Mouse (Mus musculus) activated CD4-positive, CD25-positive, alpha-beta regulatory T cell (primary cell): Measurements from ENCODE around the gene Hoxa9. TPM values are rescaled to one million over a fixed set of nuclear protein-coding genes. Genes with fewer than 3 reads are reported as not detected.

Experiments used
- polyA plus RNA-seq, 2 experiments: library from polyadenylated mRNA; unstranded; fragments of 100-300 nt; shearing (Covaris generic); gene quantifications; one replicate each; pipeline ENCODE4 v1.2.1; 2017

Hoxa9 gene
- 1 to 10 TPM in 1 of 2 experiments, not detected in 1; 1.4 TPM for polyA plus RNA-seq

GRCm38 (mm10) chr6:52230516-52231165 is at the start of gene Hoxa9:
Hoxa9 (minus strand) TSS chr6:52231089.

GRCm38 (mm10) chr6:52260654-52261575 is 30.0 kb upstream of the Hoxa9 start, which contains the start of gene Hoxa13:
Hoxa13 (minus strand) TSS chr6:52260880.

GRCm38 (mm10) chr6:52245757-52246142 is 14.9 kb upstream of the Hoxa9 start, which contains the start of gene Hoxa11:
Hoxa11 (minus strand) TSS chr6:52245810.

GRCm38 (mm10) chr6:52240389-52241000 is 9.6 kb upstream of the Hoxa9 start, which contains the start of gene Hoxa10:
Hoxa10 (minus strand) TSS chr6:52240854.

GRCm38 (mm10) chr6:52221337-52221992 is 9.4 kb downstream of the Hoxa9 start, which contains the start of gene Hoxa7:
Hoxa7 (minus strand) TSS chr6:52221854.

GRCm38 (mm10) chr6:52213119-52213986 is 17.5 kb downstream of the Hoxa9 start, which contains the start of the genes Hoxa3 and Gm28308:
Hoxa3 (minus strand) TSS chr6:52213336.
Gm28308 (minus strand) TSS chr6:52213339.

GRCm38 (mm10) chr6:52208072-52208867 is 22.6 kb downstream of the Hoxa9 start, which contains the start of gene Hoxa6:
Hoxa6 (minus strand) TSS chr6:52208722.

GRCm38 (mm10) chr6:52204050-52204752 is 26.7 kb downstream of the Hoxa9 start, which contains the start of gene Hoxa5:
Hoxa5 (minus strand) TSS chr6:52204587.

GRCm38 (mm10) chr6:52190906-52191810 is 39.7 kb downstream of the Hoxa9 start, which contains the start of gene Hoxa4:
Hoxa4 (minus strand) TSS chr6:52191753.

GRCm38 (mm10) chr6:52177061-52177735 is 53.7 kb downstream of the Hoxa9 start, which contains the start of gene 5730596B20Rik:
5730596B20Rik (plus strand) TSS chr6:52177498.

Other genes starting within 250 kb of the Hoxa9 start
- gene Skap2, start 218.5 kb downstream of the Hoxa9 start, polyA plus RNA-seq: 10 to 100 TPM; 25.3 to 34.2 TPM
- not detected for gene Hoxa1, start 72.8 kb downstream of the Hoxa9 start, polyA plus RNA-seq
- not detected for gene Hoxa2, start 66.3 kb downstream of the Hoxa9 start, polyA plus RNA-seq
- not detected for gene 5730596B20Rik, start 53.6 kb downstream of the Hoxa9 start, polyA plus RNA-seq
- not detected for gene Hoxa4, start 39.3 kb downstream of the Hoxa9 start, polyA plus RNA-seq
- under 1 TPM; 0.08 to 0.18 TPM for gene Hoxa5, start 26.5 kb downstream of the Hoxa9 start, polyA plus RNA-seq
- under 1 TPM in 1 of 2 experiments, not detected in 1; 0.27 TPM for gene Hoxa6, start 22.4 kb downstream of the Hoxa9 start, polyA plus RNA-seq
- gene Hoxa3, start 17.8 kb downstream of the Hoxa9 start, polyA plus RNA-seq: not detected
- gene Gm28308, start 17.8 kb downstream of the Hoxa9 start, polyA plus RNA-seq: not detected
- gene Hoxa7, start 9.2 kb downstream of the Hoxa9 start, polyA plus RNA-seq: not detected
- gene Hoxa10, start 9.8 kb upstream of the Hoxa9 start, polyA plus RNA-seq: under 1 TPM in 1 of 2 experiments, not detected in 1; 0.26 TPM
- not detected for gene Hoxa11, start 14.7 kb upstream of the Hoxa9 start, polyA plus RNA-seq
- not detected for gene Hoxa13, start 29.8 kb upstream of the Hoxa9 start, polyA plus RNA-seq
- not detected for gene Evx1, start 82.4 kb upstream of the Hoxa9 start, polyA plus RNA-seq